8 mouse cellular contexts compared by ENCODE assay signal in the genomic region with DNA sequence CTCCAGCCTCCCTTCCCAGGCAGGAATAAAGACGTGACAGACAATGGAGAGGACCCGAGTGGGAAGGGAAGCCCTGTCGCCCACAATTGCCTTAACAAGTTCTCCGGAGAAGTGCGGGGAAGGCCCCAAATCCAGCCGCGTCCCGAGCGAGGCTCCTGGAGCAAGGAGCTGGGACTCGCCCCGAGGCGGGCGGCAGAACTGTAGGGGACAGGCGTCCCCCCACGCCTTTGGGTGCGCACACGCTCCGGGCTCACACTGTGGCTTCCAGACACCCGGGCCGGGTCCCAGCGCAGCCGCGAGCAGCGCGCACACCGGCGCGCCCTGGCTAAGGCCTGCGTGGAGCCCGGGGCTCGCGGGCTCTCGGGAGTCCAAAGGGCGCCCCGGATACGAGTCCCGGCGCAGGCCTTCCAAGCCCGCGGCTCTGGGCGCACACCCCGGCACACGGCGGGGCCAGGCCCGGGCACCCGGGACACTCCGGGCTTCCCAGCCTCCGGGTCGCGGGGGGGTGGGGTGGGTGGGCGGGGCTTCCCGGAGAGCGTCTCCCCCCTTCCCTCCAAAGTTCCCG. TPM values are rescaled to one million over a fixed set of nuclear protein-coding genes. Genes with fewer than 3 reads are reported as not detected.
A peak's percentile ranks its signal among the peaks of the same experiment; 100 is the strongest.
DNase-seq lines count a peak whose midpoint lies in the region; ATAC-seq and TF ChIP-seq lines count a peak whose summit lies in the region.

No protein-coding gene starts in this region.

- H3K36me3 ChIP-seq in megakaryocyte, embryonic 14.5 days (replicated peaks; ENCODE audit: low read length): no peaks in the 10 kb centered on the region
- no peaks in the 10 kb centered on the region for H3K36me3 ChIP-seq in embryonic facial prominence, embryonic 12.5 days
- H3K36me3 ChIP-seq in limb, embryonic 14.5 days (ENCODE audit: control insufficient read depth, insufficient read depth, low read length): no peaks in the 10 kb centered on the region
- no peaks in the 10 kb centered on the region for H3K36me3 ChIP-seq in small intestine, adult 2 months (ENCODE audit: control insufficient read depth, insufficient read depth, low read length)

- peaks cover 96% of the 10 kb centered on the region for H3K27me3 ChIP-seq in megakaryocyte, embryonic 14.5 days (replicated peaks)
- H3K27me3 ChIP-seq in embryonic facial prominence, embryonic 12.5 days: no peaks in the 10 kb centered on the region
- no peaks in the 10 kb centered on the region for H3K27me3 ChIP-seq in limb, embryonic 14.5 days (ENCODE audit: control insufficient read depth, insufficient read depth, low read length)
- peaks cover 6% of the 10 kb centered on the region for H3K27me3 ChIP-seq in small intestine, adult 2 months (ENCODE audit: control insufficient read depth, insufficient read depth, low read length)

- no peak for TF ChIP-seq POLR2A in limb, embryonic 14.5 days (IDR thresholded peaks at IDR 0.05; ENCODE audit: borderline replicate concordance, extremely low read depth, insufficient read depth, insufficient read length)
- TF ChIP-seq POLR2A in small intestine, adult 2 months (IDR thresholded peaks at IDR 0.05; ENCODE audit: low read depth, low read length): peak; percentile 19; the same call in 1 of the 2 replicates

- peak overlapping the region; percentile 91 for H3K4me3 ChIP-seq in megakaryocyte, embryonic 14.5 days (replicated peaks)
- peak overlapping the region; percentile 93 for H3K4me3 ChIP-seq in embryonic facial prominence, embryonic 12.5 days
- peak overlapping the region; percentile 93 for H3K4me3 ChIP-seq in limb, embryonic 14.5 days (replicated peaks; ENCODE audit: low read length)
- H3K4me3 ChIP-seq in small intestine, adult 2 months (ENCODE audit: low read depth, low read length): peak overlapping the region; percentile 83

- peaks cover 36% of the 10 kb centered on the region for H3K4me1 ChIP-seq in megakaryocyte, embryonic 14.5 days
- H3K4me1 ChIP-seq in embryonic facial prominence, embryonic 12.5 days: peaks cover 52% of the 10 kb centered on the region
- peaks cover 45% of the 10 kb centered on the region for H3K4me1 ChIP-seq in limb, embryonic 14.5 days (ENCODE audit: control insufficient read depth, insufficient read depth, low read length)
- peaks cover 22% of the 10 kb centered on the region for H3K4me1 ChIP-seq in small intestine, adult 2 months (ENCODE audit: control insufficient read depth, insufficient read depth, insufficient read length, low read length)

- under 1% methylated on average over 47 of the region's 54 CpGs for WGBS in embryonic facial prominence, embryonic 12.5 days
- WGBS in limb, embryonic 14.5 days: 0% methylated on average over 24 of the region's 54 CpGs
- WGBS in small intestine, adult 2 months: under 1% methylated on average over 54 of the region's 54 CpGs

- peaks cover 6% of the 10 kb centered on the region; the same call in 1 of the 2 replicates for H3K9me3 ChIP-seq in megakaryocyte, embryonic 14.5 days
- no peaks in the 10 kb centered on the region for H3K9me3 ChIP-seq in embryonic facial prominence, embryonic 12.5 days
- H3K9me3 ChIP-seq in limb, embryonic 14.5 days (ENCODE audit: control insufficient read depth, low read length): no peaks in the 10 kb centered on the region

- DNase-seq in heart, postnatal 4 days: peak; percentile 50
- DNase-seq in limb, embryonic 14.5 days (ENCODE audit: low spot score): no peak
- DNase-seq in frontal cortex, postnatal 25 days (ENCODE audit: low spot score in 2 of 2): no peak
- no peak for DNase-seq in layer of hippocampus, postnatal 25 days (ENCODE audit: extremely low spot score in 1 of 2, low spot score in 1 of 2)

- H3K9ac ChIP-seq in embryonic facial prominence, embryonic 12.5 days: peak overlapping the region; percentile 95
- H3K9ac ChIP-seq in limb, embryonic 14.5 days (ENCODE audit: low read depth, low read length, severe bottlenecking): peak overlapping the region; percentile 90

- peak overlapping the region; percentile 100 for H3K27ac ChIP-seq in embryonic facial prominence, embryonic 12.5 days
- peak overlapping the region; percentile 95 for H3K27ac ChIP-seq in limb, embryonic 14.5 days (replicated peaks; ENCODE audit: low read depth, low read length)
- peak overlapping the region; percentile 86 for H3K27ac ChIP-seq in small intestine, adult 2 months (ENCODE audit: insufficient read depth, low read depth, low read length)

- H3K4me2 ChIP-seq in embryonic facial prominence, embryonic 12.5 days (replicated peaks): peak overlapping the region; percentile 87
- peak overlapping the region; percentile 93 for H3K4me2 ChIP-seq in limb, embryonic 14.5 days (replicated peaks; ENCODE audit: low read depth, low read length, severe bottlenecking)

- TF ChIP-seq CTCF in small intestine, adult 2 months (IDR thresholded peaks at IDR 0.05; ENCODE audit: extremely low read depth, insufficient read length, insufficient replicate concordance, low read depth, low read length): no peak

- ATAC-seq in megakaryocyte, adult 5-6 weeks (ENCODE audit: poor library complexity, severe bottlenecking): no peak
- ATAC-seq in embryonic facial prominence, embryonic 12.5 days (ENCODE audit: insufficient number of reproducible peaks, insufficient read depth, low FRiP score, low TSS enrichment): peak; percentile 5; the same call in 1 of the 2 replicates
- ATAC-seq in limb, embryonic 14.5 days (ENCODE audit: low FRiP score, low read depth): peak; percentile 28

RNA-seq across cellular contexts. Expression of gene Tead3, which starts 0.6 kb away (rescaled TPM):
- 0.26 TPM in 1 of 2 replicates, not detected in the other for polyA plus RNA-seq in megakaryocyte, embryonic 14.5 days (2012; ENCODE audit: insufficient read depth, low replicate concordance)
- total RNA-seq in megakaryocyte, adult 5-6 weeks (2015): not detected in 2 replicates
- total RNA-seq in megakaryocyte, adult 5-6 weeks (2017): not detected in 2 replicates
- 14.1 and 17.9 TPM in 2 replicates for polyA plus RNA-seq in embryonic facial prominence, embryonic 12.5 days (2016; fragmentation: Nextera tagmentation; extraction: Ambion mirVana)
- 10 to 100 TPM; 26.3 to 30.2 TPM for total RNA-seq in heart, postnatal 4 days (2021)
- 85.6 and 102 TPM in 2 replicates for polyA plus RNA-seq in limb, embryonic 14.5 days (2012; rRNA removed)
- 17.4 and 17.9 TPM in 2 replicates for polyA plus RNA-seq in limb, embryonic 14.5 days (2014; fragmentation: Nextera tagmentation; extraction: Ambion mirVana)
- 25.2 and 36.7 TPM in 2 replicates for polyA plus RNA-seq in small intestine, adult 2 months (2012; rRNA removed)
- 1 to 10 TPM; 2.2 to 4.0 TPM for total RNA-seq in layer of hippocampus, postnatal 25 days (2021)

RNA-seq across cellular contexts. Expression of gene Tulp1, which starts 15.0 kb away (rescaled TPM):
- 2.7 TPM in 1 of 2 replicates, not detected in the other for polyA plus RNA-seq in megakaryocyte, embryonic 14.5 days (2012; ENCODE audit: insufficient read depth, low replicate concordance)
- total RNA-seq in megakaryocyte, adult 5-6 weeks (2015): not detected in 2 replicates
- total RNA-seq in megakaryocyte, adult 5-6 weeks (2017): not detected in 2 replicates
- polyA plus RNA-seq in embryonic facial prominence, embryonic 12.5 days (2016; fragmentation: Nextera tagmentation; extraction: Ambion mirVana): 8.4 and 9.3 TPM in 2 replicates
- total RNA-seq in heart, postnatal 4 days (2021): 1 to 10 TPM; 1.0 to 1.5 TPM
- 5.0 and 7.4 TPM in 2 replicates for polyA plus RNA-seq in limb, embryonic 14.5 days (2012; rRNA removed)
- 4.9 and 6.4 TPM in 2 replicates for polyA plus RNA-seq in limb, embryonic 14.5 days (2014; fragmentation: Nextera tagmentation; extraction: Ambion mirVana)
- polyA plus RNA-seq in small intestine, adult 2 months (2012; rRNA removed): 0.34 TPM in 1 of 2 replicates, not detected in the other
- total RNA-seq in layer of hippocampus, postnatal 25 days (2021): not detected

RNA-seq across cellular contexts. Expression of gene Rpl10a, which starts 21.7 kb away (rescaled TPM):
- polyA plus RNA-seq in megakaryocyte, embryonic 14.5 days (2012; ENCODE audit: insufficient read depth, low replicate concordance): 4,291 and 7,093 TPM in 2 replicates
- total RNA-seq in megakaryocyte, adult 5-6 weeks (2015): 1,429 and 1,585 TPM in 2 replicates
- 468 and 491 TPM in 2 replicates for total RNA-seq in megakaryocyte, adult 5-6 weeks (2017)
- polyA plus RNA-seq in embryonic facial prominence, embryonic 12.5 days (2016; fragmentation: Nextera tagmentation; extraction: Ambion mirVana): 496 and 505 TPM in 2 replicates
- 100 to 1,000 TPM; 663 to 665 TPM for total RNA-seq in heart, postnatal 4 days (2021)
- 3,249 and 4,469 TPM in 2 replicates for polyA plus RNA-seq in limb, embryonic 14.5 days (2012; rRNA removed)
- 810 and 905 TPM in 2 replicates for polyA plus RNA-seq in limb, embryonic 14.5 days (2014; fragmentation: Nextera tagmentation; extraction: Ambion mirVana)
- polyA plus RNA-seq in small intestine, adult 2 months (2012; rRNA removed): 1,432 and 2,365 TPM in 2 replicates
- 100 to 1,000 TPM; 353 to 376 TPM for total RNA-seq in layer of hippocampus, postnatal 25 days (2021)

RNA-seq across cellular contexts. Expression of gene Fance, which starts 36.7 kb away (rescaled TPM):
- 33.1 and 40.3 TPM in 2 replicates for polyA plus RNA-seq in megakaryocyte, embryonic 14.5 days (2012; ENCODE audit: insufficient read depth, low replicate concordance)
- 11.5 and 11.9 TPM in 2 replicates for total RNA-seq in megakaryocyte, adult 5-6 weeks (2015)
- total RNA-seq in megakaryocyte, adult 5-6 weeks (2017): 7.5 and 14.3 TPM in 2 replicates
- polyA plus RNA-seq in embryonic facial prominence, embryonic 12.5 days (2016; fragmentation: Nextera tagmentation; extraction: Ambion mirVana): 37.0 and 38.4 TPM in 2 replicates
- 10 to 100 TPM; 18.7 to 19.4 TPM for total RNA-seq in heart, postnatal 4 days (2021)
- polyA plus RNA-seq in limb, embryonic 14.5 days (2012; rRNA removed): 28.3 and 32.4 TPM in 2 replicates
- 30.8 and 36.1 TPM in 2 replicates for polyA plus RNA-seq in limb, embryonic 14.5 days (2014; fragmentation: Nextera tagmentation; extraction: Ambion mirVana)
- 13.3 and 16.6 TPM in 2 replicates for polyA plus RNA-seq in small intestine, adult 2 months (2012; rRNA removed)
- 10 to 100 TPM; 22.6 to 27.1 TPM for total RNA-seq in layer of hippocampus, postnatal 25 days (2021)

Comparison
In these comparisons a context has a peak if more than half of its experiments do, and no peak if none do; other contexts are left out.
1. RNA of gene Tead3, which starts 0.6 kb away (polyA plus RNA-seq): 17.4 to 102 TPM in limb, embryonic 14.5 days, 25.2 to 36.7 TPM in small intestine, adult 2 months and 14.1 to 17.9 TPM in embryonic facial prominence, embryonic 12.5 days; 0.26 TPM in megakaryocyte, embryonic 14.5 days; every median in the first group is over 10 times any median in the second.
2. Peak in every context shown above with its lines, with median percentiles within 50 percentile points of each other: H3K4me3 ChIP-seq and H3K27ac ChIP-seq.